Mouse (Mus musculus) hindbrain, embryonic 15.5 days (tissue): ENCODE measurements at regions not wholly inside any gene's neighbourhood (a gene's known extent, or its start where the extent isn't known, plus 50 kb on each side); places are given as distances from the start of the nearest gene placed in this dataset.

ENCODE experiments used
- ATAC-seq: fragments of 200-750 bp; cut with Nextera tagmentation; 2 replicates; pipeline ENCODE4 v1.8.0; 2017; ENCODE audit warnings: low read depth, moderate number of reproducible peaks, moderate TSS enrichment; ENCODE audit not compliant: low FRiP score
- H3K27ac ChIP-seq: fragments of 300-500 bp; sonication (generic); replicated peaks from 2 replicates; pipeline ENCODE4 v1.5.1; 2015; ENCODE audit warnings: mild to moderate bottlenecking, inconsistent platforms
- H3K27me3 ChIP-seq: fragments of 300-500 bp; sonication (generic); 2 replicates; pipeline ENCODE4 v1.6.1; 2015; ENCODE audit warnings: control low read depth, inconsistent platforms
- H3K36me3 ChIP-seq: fragments of 300-500 bp; sonication (generic); 2 replicates; pipeline ENCODE4 v1.6.1; 2015; ENCODE audit warnings: control low read depth, inconsistent platforms
- H3K4me1 ChIP-seq: fragments of 300-500 bp; sonication (generic); replicated peaks from 2 replicates; pipeline ENCODE4 v1.6.1; 2015; ENCODE audit warnings: control low read depth, inconsistent platforms
- H3K4me2 ChIP-seq: fragments of 300-500 bp; sonication (generic); 2 replicates; pipeline ENCODE4 v1.6.1; 2015; ENCODE audit warnings: moderate library complexity, mild to moderate bottlenecking, inconsistent platforms
- H3K4me3 ChIP-seq: fragments of 300-500 bp; sonication (generic); 2 replicates; pipeline ENCODE4 v1.5.1; 2015; ENCODE audit warnings: mild to moderate bottlenecking, inconsistent platforms
- H3K9ac ChIP-seq: fragments of 300-500 bp; sonication (generic); 2 replicates; pipeline ENCODE4 v1.6.1; 2015; ENCODE audit warnings: inconsistent platforms
- H3K9me3 ChIP-seq: fragments of 300-500 bp; sonication (generic); 2 replicates; pipeline ENCODE4 v1.6.1; 2016; ENCODE audit warnings: control low read depth, inconsistent platforms
- WGBS: fragments of 180-500 bp; shearing (Covaris S2); methylation state at CpG from one replicate; pipeline ENCODE4 v1.1.7; 2015; 5-methylcytosine and 5-hydroxymethylcytosine counted together

GRCm38 (mm10) chr2:51073040-51073594 is 75.8 kb downstream of the Rnd3 start:
- H3K9ac ChIP-seq = no peak overlapping the region
- H3K4me2 ChIP-seq = no peak overlapping the region
- ATAC-seq = no peak
- H3K27ac ChIP-seq = no peak overlapping the region
- H3K4me3 ChIP-seq = no peak overlapping the region
- no peaks in the 10 kb centered on the region for H3K36me3 ChIP-seq
- 60% methylated on average over 14 of the region's 14 CpGs for WGBS
- no peaks in the 10 kb centered on the region for H3K27me3 ChIP-seq
- H3K9me3 ChIP-seq = no peaks in the 10 kb centered on the region
- no peaks in the 10 kb centered on the region for H3K4me1 ChIP-seq

- Histone ChIP-seq H3K36me3 (no peaks in the 10 kb centered on the region), H3K4me3 (no peak overlapping the region), H3K4me2 (no peak overlapping the region), H3K4me1 (no peaks in the 10 kb centered on the region), H3K27ac (no peak overlapping the region), H3K9me3 (no peaks in the 10 kb centered on the region), H3K9ac (no peak overlapping the region), H3K27me3 (no peaks in the 10 kb centered on the region)
- 77% methylated on average over 6 of the region's 6 CpGs for WGBS
- no peak for ATAC-seq
Observed at GRCm38 (mm10) chr2:51072346-51072885, 76.5 kb downstream of the Rnd3 start.

GRCm38 (mm10) chr2:51070902-51071301 is 78.0 kb downstream of the Rnd3 start:
- H3K27ac ChIP-seq = no peak overlapping the region
- H3K4me1 ChIP-seq = peaks cover 6% of the 10 kb centered on the region
- no peak for ATAC-seq
- H3K36me3 ChIP-seq = no peaks in the 10 kb centered on the region
- H3K9me3 ChIP-seq = no peaks in the 10 kb centered on the region
- H3K4me2 ChIP-seq = no peak overlapping the region
- H3K9ac ChIP-seq = no peak overlapping the region
- H3K4me3 ChIP-seq = no peak overlapping the region
- no peaks in the 10 kb centered on the region for H3K27me3 ChIP-seq
- WGBS = 65% methylated on average over 2 of the region's 2 CpGs

- Histone ChIP-seq H3K27ac (peak overlapping the region; percentile 76), H3K9ac (no peak overlapping the region), H3K27me3 (no peaks in the 10 kb centered on the region), H3K4me1 (peaks cover 6% of the 10 kb centered on the region), H3K36me3 (no peaks in the 10 kb centered on the region), H3K4me2 (peak overlapping the region; percentile 42), H3K4me3 (no peak overlapping the region), H3K9me3 (no peaks in the 10 kb centered on the region)
- WGBS = 11% methylated on average over 11 of the region's 11 CpGs
- ATAC-seq = peak; percentile 93
Observed at GRCm38 (mm10) chr2:51066423-51066831, 82.5 kb downstream of the Rnd3 start.

GRCm38 (mm10) chr2:51065821-51066220 is 83.1 kb downstream of the Rnd3 start:
- WGBS = 39% methylated on average over 6 of the region's 6 CpGs
- no peak for ATAC-seq
- H3K36me3 ChIP-seq = no peaks in the 10 kb centered on the region

GRCm38 (mm10) chr2:51064821-51065220 is 84.1 kb downstream of the Rnd3 start:
- H3K9me3 ChIP-seq = no peaks in the 10 kb centered on the region
- no peak overlapping the region for H3K4me3 ChIP-seq
- no peaks in the 10 kb centered on the region for H3K36me3 ChIP-seq
- 39% methylated on average over 4 of the region's 4 CpGs for WGBS
- H3K27ac ChIP-seq = no peak overlapping the region
- H3K27me3 ChIP-seq = no peaks in the 10 kb centered on the region
- no peak overlapping the region for H3K9ac ChIP-seq
- peaks cover 6% of the 10 kb centered on the region for H3K4me1 ChIP-seq
- H3K4me2 ChIP-seq = no peak overlapping the region
- no peak for ATAC-seq

More at GRCm38 (mm10) chr2:51065821-51066220, 83.1 kb downstream of the Rnd3 start:
- peaks cover 6% of the 10 kb centered on the region for H3K4me1 ChIP-seq
- no peaks in the 10 kb centered on the region for H3K9me3 ChIP-seq
- H3K27ac ChIP-seq = peak overlapping the region; percentile 76
- no peak overlapping the region for H3K9ac ChIP-seq
- no peak overlapping the region for H3K4me2 ChIP-seq
- H3K27me3 ChIP-seq = no peaks in the 10 kb centered on the region
- H3K4me3 ChIP-seq = no peak overlapping the region

GRCm38 (mm10) chr2:51062049-51062448 is 86.9 kb downstream of the Rnd3 start:
- Histone ChIP-seq H3K27ac (no peak overlapping the region), H3K36me3 (no peaks in the 10 kb centered on the region), H3K9me3 (no peaks in the 10 kb centered on the region), H3K4me1 (peaks cover 6% of the 10 kb centered on the region), H3K9ac (no peak overlapping the region), H3K27me3 (no peaks in the 10 kb centered on the region), H3K4me2 (no peak overlapping the region), H3K4me3 (no peak overlapping the region)
- ATAC-seq = no peak
- 96% methylated on average over 5 of the region's 5 CpGs for WGBS

GRCm38 (mm10) chr2:51058158-51058557 is 90.8 kb downstream of the Rnd3 start:
- Histone ChIP-seq H3K4me1 (no peaks in the 10 kb centered on the region), H3K9ac (no peak overlapping the region), H3K27me3 (no peaks in the 10 kb centered on the region), H3K4me2 (no peak overlapping the region), H3K27ac (no peak overlapping the region), H3K9me3 (no peaks in the 10 kb centered on the region), H3K4me3 (no peak overlapping the region), H3K36me3 (no peaks in the 10 kb centered on the region)
- ATAC-seq = no peak
- 61% methylated on average over 4 of the region's 4 CpGs for WGBS

GRCm38 (mm10) chr2:51056141-51056731 is 92.7 kb downstream of the Rnd3 start:
- Histone ChIP-seq H3K4me3 (no peak overlapping the region), H3K9ac (no peak overlapping the region), H3K9me3 (no peaks in the 10 kb centered on the region), H3K36me3 (no peaks in the 10 kb centered on the region), H3K27me3 (no peaks in the 10 kb centered on the region), H3K4me1 (no peaks in the 10 kb centered on the region), H3K4me2 (no peak overlapping the region), H3K27ac (no peak overlapping the region)
- no peak for ATAC-seq
- WGBS = 51% methylated on average over 8 of the region's 8 CpGs

- no peak overlapping the region for H3K4me2 ChIP-seq
- H3K4me3 ChIP-seq = no peak overlapping the region
- no peaks in the 10 kb centered on the region for H3K4me1 ChIP-seq
- no peak for ATAC-seq
- H3K27me3 ChIP-seq = no peaks in the 10 kb centered on the region
- H3K36me3 ChIP-seq = no peaks in the 10 kb centered on the region
- no peak overlapping the region for H3K9ac ChIP-seq
- 47% methylated on average over 3 of the region's 3 CpGs for WGBS
- H3K27ac ChIP-seq = no peak overlapping the region
- no peaks in the 10 kb centered on the region for H3K9me3 ChIP-seq
Observed at GRCm38 (mm10) chr2:51055339-51055738, 93.6 kb downstream of the Rnd3 start.

GRCm38 (mm10) chr2:51049834-51050170 is 99.1 kb downstream of the Rnd3 start:
- 50% methylated on average over 3 of the region's 3 CpGs for WGBS
- no peak overlapping the region for H3K9ac ChIP-seq
- H3K4me3 ChIP-seq = no peak overlapping the region
- H3K9me3 ChIP-seq = no peaks in the 10 kb centered on the region
- no peak for ATAC-seq
- no peaks in the 10 kb centered on the region for H3K27me3 ChIP-seq
- no peaks in the 10 kb centered on the region for H3K36me3 ChIP-seq
- H3K4me1 ChIP-seq = no peaks in the 10 kb centered on the region
- no peak overlapping the region for H3K4me2 ChIP-seq
- no peak overlapping the region for H3K27ac ChIP-seq

GRCm38 (mm10) chr2:51049101-51049833 is 99.6 kb downstream of the Rnd3 start:
- no peak for ATAC-seq
- Histone ChIP-seq H3K27me3 (no peaks in the 10 kb centered on the region), H3K27ac (no peak overlapping the region), H3K9ac (no peak overlapping the region), H3K4me3 (no peak overlapping the region), H3K9me3 (no peaks in the 10 kb centered on the region), H3K4me1 (no peaks in the 10 kb centered on the region), H3K36me3 (no peaks in the 10 kb centered on the region), H3K4me2 (no peak overlapping the region)
- 67% methylated on average over 8 of the region's 8 CpGs for WGBS
